Mouse (Mus musculus): ENCODE measurements around the gene Tgoln1.

DNA sequence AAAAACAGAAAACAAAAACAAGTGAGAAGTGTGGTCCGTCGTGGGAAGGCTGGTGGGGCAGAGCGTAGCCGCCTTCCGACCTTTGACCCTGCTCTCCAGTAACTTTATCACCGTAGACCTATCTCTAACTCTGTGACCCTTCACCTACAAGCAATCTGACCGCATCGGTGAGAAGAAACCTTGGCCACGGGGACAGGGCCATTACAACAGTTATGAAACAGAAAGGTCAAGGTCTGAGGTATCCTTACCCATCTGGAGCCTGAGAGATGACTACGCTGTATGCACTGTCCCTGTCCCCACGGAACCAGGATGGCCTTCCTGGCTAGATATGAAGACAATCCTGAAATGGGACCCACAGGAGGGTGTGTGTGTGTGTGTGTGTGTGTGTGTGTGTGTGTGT is 32.6 kb downstream of the Tgoln1 start:
- TF ChIP-seq CTCF (IDR thresholded peaks at IDR 0.05; ENCODE audit: borderline replicate concordance, control insufficient read depth, extremely low read depth, insufficient read depth, low read length, poor library complexity) (no peak), POLR2A (IDR thresholded peaks at IDR 0.05; ENCODE audit: control insufficient read depth, extremely low read depth, insufficient read depth, low read length, poor library complexity) (no peak)

All from thymus, adult 2 months (tissue).